Mouse (Mus musculus) kidney, postnatal 25 days (tissue): ENCODE measurements at regions not wholly inside any gene's neighbourhood (a gene's known extent, or its start where the extent isn't known, plus 50 kb on each side); places are given as distances from the start of the nearest gene placed in this dataset.

ENCODE experiments used
- DNase-seq, 2 experiments: peaks; one replicate each; pipeline ENCODE4 v3.0.0; 2021; ENCODE audit warnings: mixed read lengths in 2 of 2

- no peak for DNase-seq
Measured at GRCm38 (mm10) chr2:51008251-51008533, 140.7 kb downstream of the Rnd3 start.

- no peak for DNase-seq
Measured at GRCm38 (mm10) chr2:51007409-51008250, 141.3 kb downstream of the Rnd3 start.

- no peak for DNase-seq
Measured at GRCm38 (mm10) chr2:51006818-51007217, 142.1 kb downstream of the Rnd3 start.

GRCm38 (mm10) chr2:51001548-51001947, 147.4 kb downstream of the Rnd3 start:
- DNase-seq, result no peak

- DNase-seq, result no peak
Measured at GRCm38 (mm10) chr2:50983883-50984410, 165.0 kb downstream of the Rnd3 start.

GRCm38 (mm10) chr2:50982571-50982970, 166.3 kb downstream of the Rnd3 start:
- no peak for DNase-seq

GRCm38 (mm10) chr2:50978356-50978755, 170.6 kb downstream of the Rnd3 start:
- DNase-seq, result peak; percentile 8 to 44

- no peak for DNase-seq
Measured at GRCm38 (mm10) chr2:50971131-50971825, 177.6 kb downstream of the Rnd3 start.

GRCm38 (mm10) chr2:50968382-50968781, 180.5 kb downstream of the Rnd3 start:
- peak; percentile 48 for DNase-seq

GRCm38 (mm10) chr2:50967826-50968225, 181.1 kb downstream of the Rnd3 start:
- DNase-seq, result no peak

- DNase-seq, result no peak
Measured at GRCm38 (mm10) chr2:50967133-50967532, 181.8 kb downstream of the Rnd3 start.

GRCm38 (mm10) chr2:50965485-50966017, 183.4 kb downstream of the Rnd3 start:
- DNase-seq, result no peak

- peak; percentile 31 to 65 for DNase-seq
Measured at GRCm38 (mm10) chr2:50964062-50964461, 184.8 kb downstream of the Rnd3 start.

- no peak for DNase-seq
Measured at GRCm38 (mm10) chr2:50961049-50961448, 187.9 kb downstream of the Rnd3 start.

- no peak for DNase-seq
Measured at GRCm38 (mm10) chr2:50959323-50959722, 189.6 kb downstream of the Rnd3 start.

GRCm38 (mm10) chr2:50954361-50955066, 194.4 kb downstream of the Rnd3 start:
- DNase-seq, result no peak

- DNase-seq, result no peak
Measured at GRCm38 (mm10) chr2:50951027-50951426, 197.9 kb downstream of the Rnd3 start.

GRCm38 (mm10) chr2:50949717-50950116, 199.2 kb downstream of the Rnd3 start:
- no peak for DNase-seq

GRCm38 (mm10) chr2:50945526-50945925, 203.4 kb downstream of the Rnd3 start:
- DNase-seq, result no peak

GRCm38 (mm10) chr2:50943180-50943579, 205.7 kb downstream of the Rnd3 start:
- peak; percentile 14 to 36 for DNase-seq

GRCm38 (mm10) chr2:50942741-50943140, 206.2 kb downstream of the Rnd3 start:
- DNase-seq, result no peak

GRCm38 (mm10) chr2:50932936-50933335, 216.0 kb downstream of the Rnd3 start:
- DNase-seq, result no peak

GRCm38 (mm10) chr2:50921002-50921401, 227.9 kb downstream of the Rnd3 start:
- no peak for DNase-seq
